ENCODE assay signal across 29 mouse cellular contexts in the genomic region with DNA sequence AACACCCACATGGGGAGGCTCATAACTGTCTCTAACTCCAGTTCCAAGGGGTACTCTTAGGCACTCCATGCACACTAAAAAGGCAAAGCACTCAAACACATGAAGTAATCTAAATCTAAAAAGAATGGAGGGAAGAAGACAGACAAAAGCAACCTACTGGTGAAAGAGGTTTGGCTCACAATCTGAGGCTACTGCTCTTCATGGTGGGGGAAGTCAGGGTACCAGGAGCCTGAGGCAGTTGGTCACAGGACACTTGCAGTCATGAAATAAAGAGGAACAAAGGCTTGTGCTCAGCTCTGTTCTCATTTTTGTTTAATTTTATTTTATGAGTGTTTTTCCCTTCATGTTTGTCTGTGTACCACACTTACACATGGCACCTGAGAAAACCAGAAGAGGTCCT. TPM values are rescaled to one million over a fixed set of nuclear protein-coding genes. Genes with fewer than 3 reads are reported as not detected.
DNase-seq lines count a peak whose midpoint lies in the region; ATAC-seq lines count a peak whose summit lies in the region.
"Had no signal": no experiment of that assay in that cellular context is flagged by ENCODE, and none has a peak within 500 bp of the region (broad histone marks: within the 10 kb centered on the region; RNA-seq: fewer than 3 reads in every experiment).

No protein-coding gene starts in this region.

- H3K4me3 ChIP-seq in heart, embryonic 15.5 days: no peak overlapping the region
- H3K4me3 ChIP-seq: forebrain, embryonic 10.5 days; heart, adult 2 months; heart, embryonic 13.5 days; layer of hippocampus, adult 2 months; limb, embryonic 13.5 days; liver, embryonic 15.5 days; megakaryocyte, embryonic 14.5 days; midbrain, embryonic 13.5 days had no signal

- no peak overlapping the region for H3K4me2 ChIP-seq in heart, embryonic 15.5 days
- H3K4me2 ChIP-seq: heart, embryonic 13.5 days; hindbrain, embryonic 14.5 days; limb, embryonic 13.5 days; liver, embryonic 15.5 days; midbrain, embryonic 13.5 days had no signal

- H3K36me3 ChIP-seq in heart, embryonic 15.5 days: no peaks in the 10 kb centered on the region
- H3K36me3 ChIP-seq: forebrain, embryonic 10.5 days; heart, embryonic 13.5 days; limb, embryonic 13.5 days; liver, embryonic 15.5 days; midbrain, embryonic 13.5 days had no signal

- no peak overlapping the region for H3K9ac ChIP-seq in heart, embryonic 15.5 days
- H3K9ac ChIP-seq: heart, embryonic 13.5 days; hindbrain, embryonic 14.5 days; limb, embryonic 13.5 days; liver, embryonic 15.5 days; midbrain, embryonic 13.5 days had no signal

- H3K9me3 ChIP-seq in heart, embryonic 15.5 days (replicated peaks): no peaks in the 10 kb centered on the region
- H3K9me3 ChIP-seq: forebrain, embryonic 10.5 days; heart, embryonic 13.5 days; limb, embryonic 13.5 days; liver, embryonic 15.5 days; midbrain, embryonic 13.5 days had no signal

- no peak for DNase-seq in heart, postnatal 25 days (ENCODE audit: low spot score)
- peak; percentile 5 for DNase-seq in thymus, postnatal 14 days
- no peak for DNase-seq in thymus, adult 18-20 months
- no peak for DNase-seq in lung, adult 18-20 months
- no peak for DNase-seq in urinary bladder, postnatal 36 days (ENCODE audit: low spot score in 2 of 2)
- DNase-seq: adrenal gland, postnatal 36 days; cerebellum, adult 11-12 months; cerebellum, postnatal 10 days; gastrocnemius, postnatal 25 days; heart, adult 2 months; heart, postnatal 4 days; kidney, adult 8-10 months; kidney, postnatal 10 days; layer of hippocampus, postnatal 36 days; right cerebral cortex, postnatal 25 days had no signal

- H3K4me1 ChIP-seq in heart, embryonic 15.5 days (replicated peaks): peaks cover 5% of the 10 kb centered on the region; the same call in 1 of the 2 replicates
- H3K4me1 ChIP-seq: forebrain, embryonic 10.5 days; limb, embryonic 13.5 days; midbrain, embryonic 13.5 days had no signal

- 0 out of 2 replicates have a peak overlapping the region, but pooled peaks have one; percentile 3 for H3K27ac ChIP-seq in heart, embryonic 15.5 days
- H3K27ac ChIP-seq: forebrain, embryonic 10.5 days; heart, adult 2 months; hindbrain, embryonic 14.5 days; layer of hippocampus, adult 2 months; limb, embryonic 13.5 days; midbrain, embryonic 13.5 days; stomach, postnatal 0 days had no signal

- H3K27me3 ChIP-seq in heart, embryonic 15.5 days: no peaks in the 10 kb centered on the region
- H3K27me3 ChIP-seq: heart, embryonic 13.5 days; limb, embryonic 13.5 days; liver, embryonic 15.5 days; megakaryocyte, embryonic 14.5 days; midbrain, embryonic 13.5 days; Patski had no signal

- intact Hi-C loops in heart, postnatal 25 days (cut with DNase I): no loop called here

- ATAC-seq in heart, embryonic 15.5 days (replicated peaks; ENCODE audit: insufficient number of reproducible peaks, insufficient read depth, low FRiP score, low read depth): no peak
- peak; percentile 55 for ATAC-seq in megakaryocyte, adult 5-6 weeks (ENCODE audit: poor library complexity, severe bottlenecking)
- ATAC-seq: forebrain, embryonic 16.5 days; lung, postnatal 0 days; midbrain, embryonic 13.5 days; Patski had no signal

RNA-seq across cellular contexts. Expression of gene B3gnt2, which starts 45.6 kb away (rescaled TPM):
- polyA plus RNA-seq in heart, embryonic 15.5 days (2015; fragmentation: Nextera tagmentation; extraction: Ambion mirVana): 6.5 and 6.9 TPM in 2 replicates
- 1 to 10 TPM; 4.8 to 6.0 TPM for total RNA-seq in heart, postnatal 25 days (2021)
- 8.3 and 13.0 TPM in 2 replicates for total RNA-seq in megakaryocyte, adult 5-6 weeks (2015)
- total RNA-seq in megakaryocyte, adult 5-6 weeks (2017): 20.8 and 28.9 TPM in 2 replicates
